Mouse (Mus musculus) neural tube, embryonic 14.5 days (tissue): ENCODE data around the gene Bsg. TPM values are rescaled to one million over a fixed set of nuclear protein-coding genes. Genes with fewer than 3 reads are reported as not detected.

ENCODE experiments used
- ATAC-seq: fragments of 200-750 bp; cut with Nextera tagmentation; 2 replicates; pipeline ENCODE4 v1.8.0; 2017; ENCODE audit warnings: low read depth, mild to moderate bottlenecking, moderate TSS enrichment, moderate library complexity
- H3K27ac ChIP-seq: fragments of 300-500 bp; sonication (generic); 2 replicates; pipeline ENCODE4 v1.5.1; 2014; ENCODE audit warnings: low read depth, mild to moderate bottlenecking, control low read depth, low read length, moderate library complexity, mixed read lengths
- H3K27me3 ChIP-seq: fragments of 300-500 bp; sonication (generic); 2 replicates; pipeline ENCODE4 v1.6.1; 2014; ENCODE audit warnings: low read length; ENCODE audit not compliant: control insufficient read depth, insufficient read depth
- H3K36me3 ChIP-seq: fragments of 300-500 bp; sonication (generic); 2 replicates; pipeline ENCODE4 v1.6.1; 2014; ENCODE audit warnings: low read length, mixed read lengths; ENCODE audit not compliant: control insufficient read depth, insufficient read depth
- H3K4me1 ChIP-seq: fragments of 300-500 bp; sonication (generic); 2 replicates; pipeline ENCODE4 v1.6.1; 2014; ENCODE audit warnings: low read length; ENCODE audit not compliant: control insufficient read depth, insufficient read depth
- H3K4me2 ChIP-seq: fragments of 300-500 bp; sonication (generic); 2 replicates; pipeline ENCODE4 v1.6.1; 2014; ENCODE audit warnings: mild to moderate bottlenecking, low read depth, low read length, control low read depth
- H3K4me3 ChIP-seq: fragments of 300-500 bp; sonication (generic); 2 replicates; pipeline ENCODE4 v1.5.1; 2014; ENCODE audit warnings: low read depth, low read length, control low read depth, mixed read lengths
- H3K9ac ChIP-seq: fragments of 300-500 bp; sonication (generic); replicated peaks from 2 replicates; pipeline ENCODE4 v1.6.1; 2014; ENCODE audit warnings: low read depth, mild to moderate bottlenecking, control low read depth, low read length, mixed read lengths
- H3K9me3 ChIP-seq: fragments of 300-500 bp; sonication (generic); 2 replicates; pipeline ENCODE4 v1.6.1; 2016; ENCODE audit warnings: low read length; ENCODE audit not compliant: control insufficient read depth
- WGBS: fragments of 180-500 bp; shearing (Covaris S2); extraction: QIAGEN DNeasy Blood & Tissue Kit; methylation state at CpG from one replicate; pipeline ENCODE4 v1.1.7; 2014; 5-methylcytosine and 5-hydroxymethylcytosine counted together
- polyA plus RNA-seq: library from polyadenylated mRNA; unstranded; fragments of >200 nt; fragmentation: Nextera tagmentation; extraction: Ambion mirVana; gene quantifications from 2 replicates; pipeline ENCODE4 v1.2.1, GENCODE M21; 2014

Bsg gene
- polyA plus RNA-seq, 1 experiment from 2014 or later: 802 TPM

- WGBS: 78% methylated on average over 13 of the region's 13 CpGs
- H3K4me3 ChIP-seq: no peak overlapping the region
- ATAC-seq: 0 out of 2 replicates have a peak, but pooled peaks have one; percentile 5
- no peak overlapping the region for H3K4me2 ChIP-seq
- H3K36me3 ChIP-seq: peaks cover 12% of the 10 kb centered on the region; the same call in 1 of the 2 replicates
- H3K27ac ChIP-seq: no peak overlapping the region
- no peak overlapping the region for H3K9ac ChIP-seq
- no peaks in the 10 kb centered on the region for H3K27me3 ChIP-seq
- no peaks in the 10 kb centered on the region for H3K9me3 ChIP-seq
- H3K4me1 ChIP-seq: no peaks in the 10 kb centered on the region
Measured at GRCm38 (mm10) chr10:79729357-79729965, 25.2 kb downstream of the Bsg start.

GRCm38 (mm10) chr10:79732500-79732899 is 28.2 kb downstream of the Bsg start:
- Histone ChIP-seq H3K4me1 (no peaks in the 10 kb centered on the region), H3K4me2 (no peak overlapping the region), H3K4me3 (no peak overlapping the region), H3K36me3 (peaks cover 36% of the 10 kb centered on the region; the same call in 1 of the 2 replicates), H3K9ac (no peak overlapping the region), H3K27ac (no peak overlapping the region), H3K9me3 (no peaks in the 10 kb centered on the region), H3K27me3 (no peaks in the 10 kb centered on the region)
- whole genome bisulfite sequencing: 94% methylated on average over 1 of the region's 1 CpGs
- ATAC-seq: no peak

- H3K4me3 ChIP-seq: no peak overlapping the region
- no peaks in the 10 kb centered on the region for H3K4me1 ChIP-seq
- no peaks in the 10 kb centered on the region for H3K27me3 ChIP-seq
- 96% methylated on average over 15 of the region's 15 CpGs for WGBS
- no peak overlapping the region for H3K27ac ChIP-seq
- peaks cover 48% of the 10 kb centered on the region for H3K36me3 ChIP-seq
- no peaks in the 10 kb centered on the region for H3K9me3 ChIP-seq
- H3K4me2 ChIP-seq: no peak overlapping the region
- no peak for ATAC-seq
- H3K9ac ChIP-seq: no peak overlapping the region
Measured at GRCm38 (mm10) chr10:79733847-79734246, 29.6 kb downstream of the Bsg start.

GRCm38 (mm10) chr10:79735361-79735760 is 31.1 kb downstream of the Bsg start:
- 29% methylated on average over 48 of the region's 52 CpGs for WGBS
- Histone ChIP-seq H3K4me1 (no peaks in the 10 kb centered on the region), H3K4me2 (no peak overlapping the region), H3K27ac (no peak overlapping the region), H3K9ac (no peak overlapping the region), H3K36me3 (peaks cover 63% of the 10 kb centered on the region), H3K9me3 (peaks cover 10% of the 10 kb centered on the region), H3K4me3 (no peak overlapping the region), H3K27me3 (no peaks in the 10 kb centered on the region)
- no peak for ATAC-seq

- H3K4me2 ChIP-seq: no peak overlapping the region
- no peak overlapping the region for H3K27ac ChIP-seq
- peaks cover 74% of the 10 kb centered on the region for H3K36me3 ChIP-seq
- H3K9ac ChIP-seq: no peak overlapping the region
- WGBS: 89% methylated on average over 8 of the region's 14 CpGs
- no peak for ATAC-seq
- no peak overlapping the region for H3K4me3 ChIP-seq
- no peaks in the 10 kb centered on the region for H3K4me1 ChIP-seq
- no peaks in the 10 kb centered on the region for H3K27me3 ChIP-seq
- H3K9me3 ChIP-seq: peaks cover 10% of the 10 kb centered on the region
Measured at GRCm38 (mm10) chr10:79736706-79737105, 32.4 kb downstream of the Bsg start.

GRCm38 (mm10) chr10:79738259-79738658 is 34.0 kb downstream of the Bsg start:
- Histone ChIP-seq H3K4me1 (no peaks in the 10 kb centered on the region), H3K4me2 (no peak overlapping the region), H3K4me3 (no peak overlapping the region), H3K9me3 (peaks cover 10% of the 10 kb centered on the region), H3K27ac (no peak overlapping the region), H3K36me3 (peaks cover 85% of the 10 kb centered on the region), H3K9ac (no peak overlapping the region), H3K27me3 (no peaks in the 10 kb centered on the region)
- 91% methylated on average over 10 of the region's 10 CpGs for WGBS
- no peak for ATAC-seq

- no peak overlapping the region for H3K27ac ChIP-seq
- no peak overlapping the region for H3K9ac ChIP-seq
- H3K36me3 ChIP-seq: peaks cover 85% of the 10 kb centered on the region
- H3K4me3 ChIP-seq: no peak overlapping the region
- peaks cover 10% of the 10 kb centered on the region for H3K9me3 ChIP-seq
- 96% methylated on average over 28 of the region's 28 CpGs for WGBS
- H3K27me3 ChIP-seq: no peaks in the 10 kb centered on the region
- H3K4me1 ChIP-seq: no peaks in the 10 kb centered on the region
- no peak for ATAC-seq
- no peak overlapping the region for H3K4me2 ChIP-seq
Measured at GRCm38 (mm10) chr10:79739234-79739633, 34.9 kb downstream of the Bsg start.

GRCm38 (mm10) chr10:79740863-79741262 is 36.6 kb downstream of the Bsg start:
- Histone ChIP-seq H3K36me3 (peaks cover 69% of the 10 kb centered on the region), H3K4me2 (no peak overlapping the region), H3K27ac (no peak overlapping the region), H3K4me3 (no peak overlapping the region), H3K27me3 (no peaks in the 10 kb centered on the region), H3K9ac (no peak overlapping the region), H3K4me1 (0 out of 2 replicates have a peak, but pooled peaks cover 6% of the 10 kb centered on the region), H3K9me3 (peaks cover 10% of the 10 kb centered on the region)
- WGBS: 66% methylated on average over 11 of the region's 11 CpGs
- ATAC-seq: no peak

- Histone ChIP-seq H3K4me3 (no peak overlapping the region), H3K27me3 (no peaks in the 10 kb centered on the region), H3K9me3 (peaks cover 10% of the 10 kb centered on the region), H3K4me1 (0 out of 2 replicates have a peak, but pooled peaks cover 9% of the 10 kb centered on the region), H3K36me3 (peaks cover 54% of the 10 kb centered on the region), H3K4me2 (no peak overlapping the region), H3K27ac (no peak overlapping the region), H3K9ac (no peak overlapping the region)
- WGBS: 94% methylated on average over 11 of the region's 11 CpGs
- ATAC-seq: no peak
Measured at GRCm38 (mm10) chr10:79743161-79743560, 38.9 kb downstream of the Bsg start.
